Mouse (Mus musculus): ENCODE measurements around the gene Fam234b. TPM values are rescaled to one million over a fixed set of nuclear protein-coding genes. Genes with fewer than 3 reads are reported as not detected.

Fam234b gene
- polyA plus RNA-seq (2014; fragmentation: Nextera tagmentation; extraction: Ambion mirVana) = 40.8 and 42.4 TPM in 2 replicates

DNA sequence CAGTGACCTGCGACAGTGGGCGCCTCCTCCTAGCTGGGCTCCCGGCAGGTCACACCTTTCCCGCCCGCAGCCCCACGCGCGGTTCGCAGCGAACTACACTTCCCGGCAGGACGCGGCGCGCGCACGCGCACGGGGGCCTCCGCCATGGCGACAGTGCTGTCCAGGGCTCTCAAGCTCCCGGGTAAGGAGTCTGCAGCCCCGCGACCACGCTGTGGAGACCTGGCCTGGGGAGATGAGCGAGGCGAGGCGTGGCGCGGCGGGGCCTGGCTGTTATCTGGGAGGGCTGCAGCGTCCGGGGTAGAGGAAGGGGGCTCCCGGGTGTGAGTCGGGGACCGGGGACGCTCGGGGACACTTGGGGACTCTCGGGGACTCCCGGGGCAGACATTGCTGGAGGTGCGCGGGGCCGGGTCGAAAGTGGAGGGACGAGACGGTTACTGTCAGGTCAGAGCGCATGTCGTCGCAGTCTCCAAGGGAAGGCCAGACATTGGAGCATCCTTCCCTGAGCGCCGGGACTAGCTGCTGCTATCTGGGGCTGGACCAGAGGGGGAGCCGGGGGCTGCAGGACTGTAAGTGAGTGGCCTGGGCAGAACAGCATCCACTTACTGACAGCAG, at the start of gene Fam234b, which contains the start of gene Hebp1:
TSS of gene Fam234b (plus strand) at position 57 of the 612 bp plus-strand sequence.
TSS of gene Hebp1 (minus strand) at position 102 of the 612 bp plus-strand sequence.
- no peaks in the 10 kb centered on the region for H3K36me3 ChIP-seq (ENCODE audit: control insufficient read depth, insufficient read depth, low read length)
- H3K27me3 ChIP-seq (replicated peaks; ENCODE audit: control insufficient read depth, insufficient read depth, low read length) = no peaks in the 10 kb centered on the region
- peak within 1 kb of the TSS; percentile 64 for H3K27ac ChIP-seq (ENCODE audit: low read depth)
- ATAC-seq (replicated peaks; ENCODE audit: low FRiP score, low TSS enrichment, low read depth) (peak; percentile 74), DNase-seq (ENCODE audit: low spot score) (peak; percentile 88)
- no peaks in the 10 kb centered on the region for H3K9me3 ChIP-seq (ENCODE audit: control insufficient read depth, low read length)
- H3K4me2 ChIP-seq (ENCODE audit: low read length) = peak within 1 kb of the TSS; percentile 91
- H3K4me1 ChIP-seq (replicated peaks; ENCODE audit: control insufficient read depth, insufficient read depth, low read length) = 0 out of 2 replicates have a peak, but pooled peaks cover 10% of the 10 kb centered on the region
- peak within 1 kb of the TSS; percentile 76 for H3K9ac ChIP-seq (ENCODE audit: low read length)
- peak within 1 kb of the TSS; percentile 82 for H3K4me3 ChIP-seq (ENCODE audit: low read depth, low read length)
- WGBS = under 1% methylated on average over 52 of the region's 52 CpGs

DNA sequence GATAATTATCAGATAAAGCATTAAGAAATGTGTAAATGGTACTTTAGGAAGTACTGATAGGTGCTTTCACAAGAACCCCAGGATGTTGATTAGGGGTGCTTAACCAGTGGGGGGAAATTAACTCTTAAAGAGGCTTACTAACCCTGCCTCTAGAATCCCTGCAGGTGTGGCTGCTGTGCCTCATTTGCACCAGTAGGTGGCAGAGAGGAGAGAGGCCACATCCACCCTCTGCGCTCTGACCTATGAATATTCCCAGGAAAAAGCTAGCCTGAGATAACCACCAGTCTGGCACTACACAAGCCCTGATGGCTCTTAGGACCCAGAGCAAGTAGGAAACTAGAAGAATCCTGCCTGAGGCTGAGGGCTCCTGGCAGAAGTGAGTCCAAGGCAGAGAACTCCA, 49.3 kb upstream of the Fam234b start:
- WGBS = 46% methylated on average over 1 of the region's 1 CpGs
- Histone ChIP-seq H3K4me1 (replicated peaks; ENCODE audit: control insufficient read depth, insufficient read depth, low read length) (no peaks in the 10 kb centered on the region), H3K27me3 (replicated peaks; ENCODE audit: control insufficient read depth, insufficient read depth, low read length) (no peaks in the 10 kb centered on the region), H3K9me3 (ENCODE audit: control insufficient read depth, low read length) (0 out of 2 replicates have a peak, but pooled peaks cover 4% of the 10 kb centered on the region), H3K36me3 (ENCODE audit: control insufficient read depth, insufficient read depth, low read length) (no peaks in the 10 kb centered on the region), H3K4me2 (ENCODE audit: low read length) (no peak overlapping the region), H3K4me3 (ENCODE audit: low read depth, low read length) (no peak overlapping the region), H3K9ac (ENCODE audit: low read length) (no peak overlapping the region), H3K27ac (ENCODE audit: low read depth) (no peak overlapping the region)
- DNase-seq (ENCODE audit: low spot score) (peak; percentile 59), ATAC-seq (replicated peaks; ENCODE audit: low FRiP score, low TSS enrichment, low read depth) (0 out of 2 replicates have a peak, but pooled peaks have one; percentile 17)

DNA sequence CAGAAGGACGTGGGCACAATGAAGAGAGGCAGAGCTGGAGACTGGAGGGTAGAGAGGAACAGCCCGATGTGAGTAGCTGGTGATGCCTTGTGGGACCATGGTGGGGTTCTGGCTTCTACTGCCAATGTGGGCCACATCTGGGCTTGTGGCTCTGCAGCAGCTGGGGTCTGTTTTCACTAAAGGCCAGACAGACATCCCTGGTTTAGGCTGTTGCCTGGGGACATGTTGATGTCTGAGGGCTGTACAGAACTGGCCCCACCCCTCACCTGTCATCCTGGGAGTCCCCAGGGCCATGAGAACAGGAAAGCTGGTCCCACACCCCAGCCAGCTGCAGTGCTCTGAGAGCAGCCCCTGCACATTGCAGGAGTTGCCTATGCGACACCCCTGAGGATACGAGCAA, 48.6 kb upstream of the Fam234b start:
- no peaks in the 10 kb centered on the region for H3K4me1 ChIP-seq (replicated peaks; ENCODE audit: control insufficient read depth, insufficient read depth, low read length)
- H3K27me3 ChIP-seq (replicated peaks; ENCODE audit: control insufficient read depth, insufficient read depth, low read length) = no peaks in the 10 kb centered on the region
- ATAC-seq (replicated peaks; ENCODE audit: low FRiP score, low TSS enrichment, low read depth) = no peak
- H3K27ac ChIP-seq (ENCODE audit: low read depth) = no peak overlapping the region
- 68% methylated on average over 4 of the region's 4 CpGs for WGBS
- no peaks in the 10 kb centered on the region for H3K36me3 ChIP-seq (ENCODE audit: control insufficient read depth, insufficient read depth, low read length)
- no peak overlapping the region for H3K4me3 ChIP-seq (ENCODE audit: low read depth, low read length)
- DNase-seq (ENCODE audit: low spot score) = no peak
- 0 out of 2 replicates have a peak, but pooled peaks cover 4% of the 10 kb centered on the region for H3K9me3 ChIP-seq (ENCODE audit: control insufficient read depth, low read length)
- no peak overlapping the region for H3K4me2 ChIP-seq (ENCODE audit: low read length)
- no peak overlapping the region for H3K9ac ChIP-seq (ENCODE audit: low read length)

DNA sequence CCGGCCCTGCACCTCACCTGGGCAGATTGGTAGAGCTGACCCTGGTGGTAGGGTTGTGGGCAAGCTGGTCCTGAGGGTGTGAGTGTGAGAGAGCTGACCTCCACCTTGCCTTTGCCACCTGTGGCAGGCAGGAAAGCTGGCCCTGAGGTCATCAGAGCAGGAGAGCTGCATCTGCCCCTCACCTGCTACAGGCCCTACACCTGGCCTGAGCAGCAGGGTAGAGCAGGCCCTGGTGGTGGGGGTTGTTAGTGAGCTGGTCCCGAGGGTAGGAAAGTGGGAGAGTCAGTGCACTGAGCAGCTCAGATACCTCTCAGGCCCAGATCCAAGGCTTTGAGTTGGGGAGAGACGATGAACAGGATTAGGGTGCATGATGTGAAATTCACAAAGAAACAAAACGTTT, 48.1 kb upstream of the Fam234b start:
- no peak overlapping the region for H3K4me2 ChIP-seq (ENCODE audit: low read length)
- H3K9ac ChIP-seq (ENCODE audit: low read length) = no peak overlapping the region
- no peaks in the 10 kb centered on the region for H3K4me1 ChIP-seq (replicated peaks; ENCODE audit: control insufficient read depth, insufficient read depth, low read length)
- WGBS = 78% methylated on average over 4 of the region's 4 CpGs
- 0 out of 2 replicates have a peak, but pooled peaks cover 4% of the 10 kb centered on the region for H3K9me3 ChIP-seq (ENCODE audit: control insufficient read depth, low read length)
- no peak; the same call in 1 of the 2 replicates for ATAC-seq (replicated peaks; ENCODE audit: low FRiP score, low TSS enrichment, low read depth)
- H3K27ac ChIP-seq (ENCODE audit: low read depth) = no peak overlapping the region
- no peak for DNase-seq (ENCODE audit: low spot score)
- no peaks in the 10 kb centered on the region for H3K27me3 ChIP-seq (replicated peaks; ENCODE audit: control insufficient read depth, insufficient read depth, low read length)
- H3K36me3 ChIP-seq (ENCODE audit: control insufficient read depth, insufficient read depth, low read length) = no peaks in the 10 kb centered on the region
- no peak overlapping the region for H3K4me3 ChIP-seq (ENCODE audit: low read depth, low read length)

DNA sequence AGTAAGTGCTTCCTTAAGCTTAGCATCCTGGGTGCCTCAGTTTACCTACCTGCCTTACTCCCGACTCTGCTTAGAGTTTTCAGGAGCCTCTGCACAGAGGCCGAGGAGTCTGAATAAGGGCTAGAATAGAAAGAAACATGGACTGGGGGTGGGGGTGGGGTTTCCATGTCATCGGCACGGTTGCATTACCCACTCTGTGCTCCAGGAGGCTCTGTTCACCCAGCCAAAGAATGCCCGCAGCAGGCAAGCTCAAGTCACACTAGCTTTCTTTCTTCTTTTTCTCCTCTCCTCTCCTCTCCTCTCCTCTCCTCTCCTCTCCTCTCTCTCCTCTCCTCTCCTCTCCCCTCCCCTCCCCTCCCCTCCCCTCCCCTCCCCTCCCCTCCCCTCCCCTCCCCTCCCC, 47.5 kb upstream of the Fam234b start:
- Histone ChIP-seq H3K9ac (ENCODE audit: low read length) (no peak overlapping the region), H3K4me3 (ENCODE audit: low read depth, low read length) (no peak overlapping the region), H3K4me1 (replicated peaks; ENCODE audit: control insufficient read depth, insufficient read depth, low read length) (no peaks in the 10 kb centered on the region), H3K36me3 (ENCODE audit: control insufficient read depth, insufficient read depth, low read length) (no peaks in the 10 kb centered on the region), H3K9me3 (ENCODE audit: control insufficient read depth, low read length) (0 out of 2 replicates have a peak, but pooled peaks cover 4% of the 10 kb centered on the region), H3K27ac (ENCODE audit: low read depth) (no peak overlapping the region), H3K4me2 (ENCODE audit: low read length) (no peak overlapping the region), H3K27me3 (replicated peaks; ENCODE audit: control insufficient read depth, insufficient read depth, low read length) (no peaks in the 10 kb centered on the region)
- DNase-seq (ENCODE audit: low spot score) (peak; percentile 69), ATAC-seq (replicated peaks; ENCODE audit: low FRiP score, low TSS enrichment, low read depth) (no peak)
- WGBS = 32% methylated on average over 5 of the region's 5 CpGs

DNA sequence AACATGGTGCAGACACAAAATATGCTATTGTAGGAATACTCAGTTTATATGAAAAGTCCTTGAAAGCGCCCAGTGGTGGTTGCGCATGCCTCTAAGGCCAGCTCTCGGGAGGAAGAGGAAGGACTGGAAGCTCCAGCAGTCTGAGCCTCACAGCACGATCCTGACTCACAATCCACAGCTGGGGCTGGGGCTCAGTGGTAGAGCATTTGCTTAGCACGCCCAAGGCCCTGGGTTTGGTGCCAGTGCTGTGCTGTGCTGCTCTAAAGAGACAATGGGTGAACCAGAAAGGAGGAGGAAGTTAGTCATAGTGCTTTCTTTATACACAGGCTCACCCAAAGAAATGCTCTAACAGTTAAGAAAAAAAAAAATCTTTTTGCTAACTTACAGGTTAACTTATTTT, 44.1 kb upstream of the Fam234b start:
- ATAC-seq (replicated peaks; ENCODE audit: low FRiP score, low TSS enrichment, low read depth) = no peak
- no peak for DNase-seq (ENCODE audit: low spot score)
- 83% methylated on average over 5 of the region's 5 CpGs for WGBS

DNA sequence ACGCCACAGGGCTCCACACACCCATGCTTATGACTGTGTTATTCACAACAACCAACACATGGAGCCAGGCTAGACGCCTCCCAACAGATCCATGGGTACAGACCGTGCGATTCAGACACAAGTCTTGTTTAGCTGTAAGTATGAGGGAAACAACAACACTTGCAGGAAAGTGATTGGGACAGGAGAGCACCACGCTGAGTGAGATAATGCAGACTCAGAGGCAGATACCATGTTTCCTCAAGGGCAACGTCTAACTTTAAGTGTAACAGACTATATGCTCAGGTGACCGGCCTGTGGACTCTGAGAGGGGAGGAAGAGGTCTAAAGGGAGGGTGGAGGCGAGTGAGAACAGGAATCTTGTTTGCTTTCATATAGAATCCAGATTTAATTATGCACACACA, 41.2 kb upstream of the Fam234b start:
- H3K4me1 ChIP-seq (replicated peaks; ENCODE audit: control insufficient read depth, insufficient read depth, low read length) = no peaks in the 10 kb centered on the region
- no peaks in the 10 kb centered on the region for H3K36me3 ChIP-seq (ENCODE audit: control insufficient read depth, insufficient read depth, low read length)
- H3K4me2 ChIP-seq (ENCODE audit: low read length) = no peak overlapping the region
- 77% methylated on average over 8 of the region's 8 CpGs for whole genome bisulfite sequencing
- H3K27ac ChIP-seq (ENCODE audit: low read depth) = no peak overlapping the region
- DNase-seq (ENCODE audit: low spot score) (no peak), ATAC-seq (replicated peaks; ENCODE audit: low FRiP score, low TSS enrichment, low read depth) (no peak)
- no peaks in the 10 kb centered on the region for H3K27me3 ChIP-seq (replicated peaks; ENCODE audit: control insufficient read depth, insufficient read depth, low read length)
- 0 out of 2 replicates have a peak, but pooled peaks cover 4% of the 10 kb centered on the region for H3K9me3 ChIP-seq (ENCODE audit: control insufficient read depth, low read length)
- no peak overlapping the region for H3K4me3 ChIP-seq (ENCODE audit: low read depth, low read length)
- H3K9ac ChIP-seq (ENCODE audit: low read length) = no peak overlapping the region

More for the DNA sequence above, 44.1 kb upstream of the Fam234b start:
- Histone ChIP-seq H3K9ac (ENCODE audit: low read length) (no peak overlapping the region), H3K27ac (ENCODE audit: low read depth) (no peak overlapping the region), H3K36me3 (ENCODE audit: control insufficient read depth, insufficient read depth, low read length) (no peaks in the 10 kb centered on the region), H3K4me1 (replicated peaks; ENCODE audit: control insufficient read depth, insufficient read depth, low read length) (no peaks in the 10 kb centered on the region), H3K4me2 (ENCODE audit: low read length) (no peak overlapping the region), H3K27me3 (replicated peaks; ENCODE audit: control insufficient read depth, insufficient read depth, low read length) (no peaks in the 10 kb centered on the region), H3K9me3 (ENCODE audit: control insufficient read depth, low read length) (0 out of 2 replicates have a peak, but pooled peaks cover 4% of the 10 kb centered on the region), H3K4me3 (ENCODE audit: low read depth, low read length) (no peak overlapping the region)

DNA sequence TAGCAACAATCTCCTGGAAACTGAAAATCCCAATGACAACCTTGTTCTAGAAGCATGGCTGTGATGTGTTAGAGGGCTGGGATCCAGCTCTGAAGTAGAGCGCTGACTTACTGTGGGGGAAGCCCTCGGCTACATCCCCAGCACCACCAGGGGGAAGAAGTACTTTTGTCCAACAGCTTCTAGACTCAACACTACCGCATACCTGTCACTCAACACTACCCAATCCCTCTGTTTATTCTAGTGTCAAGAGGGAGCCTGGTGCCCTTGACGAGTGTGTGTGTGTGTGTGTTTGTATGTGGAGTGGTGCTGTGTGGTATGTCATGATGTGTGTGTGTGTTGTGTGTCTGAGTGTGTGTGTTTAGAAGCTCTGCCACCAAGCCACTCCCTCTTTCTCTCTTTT, 40.3 kb upstream of the Fam234b start:
- DNase-seq (ENCODE audit: low spot score) = no peak
- Histone ChIP-seq H3K9ac (ENCODE audit: low read length) (no peak overlapping the region), H3K27me3 (replicated peaks; ENCODE audit: control insufficient read depth, insufficient read depth, low read length) (no peaks in the 10 kb centered on the region), H3K4me1 (replicated peaks; ENCODE audit: control insufficient read depth, insufficient read depth, low read length) (no peaks in the 10 kb centered on the region), H3K27ac (ENCODE audit: low read depth) (no peak overlapping the region), H3K36me3 (ENCODE audit: control insufficient read depth, insufficient read depth, low read length) (no peaks in the 10 kb centered on the region), H3K9me3 (ENCODE audit: control insufficient read depth, low read length) (0 out of 2 replicates have a peak, but pooled peaks cover 4% of the 10 kb centered on the region), H3K4me2 (ENCODE audit: low read length) (no peak overlapping the region), H3K4me3 (ENCODE audit: low read depth, low read length) (no peak overlapping the region)
- ATAC-seq (replicated peaks; ENCODE audit: low FRiP score, low TSS enrichment, low read depth) = no peak
- 71% methylated on average over 4 of the region's 4 CpGs for WGBS

DNA sequence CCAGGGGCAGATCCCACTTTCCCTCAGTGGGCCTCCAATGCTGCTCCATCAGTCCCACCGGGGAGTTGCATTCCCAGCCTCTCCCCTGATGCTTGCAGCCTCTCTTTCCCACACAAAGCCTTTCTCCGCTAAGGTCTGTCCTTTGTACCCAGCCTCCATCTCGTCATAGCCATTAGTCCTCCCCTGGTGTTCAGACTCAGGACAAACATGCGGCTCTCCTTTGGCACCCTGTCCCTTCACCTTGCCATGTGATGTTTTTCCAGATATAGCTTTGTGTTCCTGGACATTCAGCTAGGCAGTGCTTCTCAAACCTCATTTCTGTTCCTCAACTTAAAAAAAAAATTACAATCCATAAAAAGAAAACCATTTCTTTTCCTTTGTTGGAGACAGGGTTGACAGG, 39.3 kb upstream of the Fam234b start:
- Histone ChIP-seq H3K36me3 (ENCODE audit: control insufficient read depth, insufficient read depth, low read length) (no peaks in the 10 kb centered on the region), H3K4me2 (ENCODE audit: low read length) (no peak overlapping the region), H3K9ac (ENCODE audit: low read length) (no peak overlapping the region), H3K27ac (ENCODE audit: low read depth) (no peak overlapping the region), H3K9me3 (ENCODE audit: control insufficient read depth, low read length) (no peaks in the 10 kb centered on the region), H3K4me1 (replicated peaks; ENCODE audit: control insufficient read depth, insufficient read depth, low read length) (no peaks in the 10 kb centered on the region; the same call in 1 of the 2 replicates), H3K4me3 (ENCODE audit: low read depth, low read length) (no peak overlapping the region), H3K27me3 (replicated peaks; ENCODE audit: control insufficient read depth, insufficient read depth, low read length) (no peaks in the 10 kb centered on the region)
- DNase-seq (ENCODE audit: low spot score) (no peak), ATAC-seq (replicated peaks; ENCODE audit: low FRiP score, low TSS enrichment, low read depth) (no peak)
- 63% methylated on average over 4 of the region's 4 CpGs for whole genome bisulfite sequencing
